Mouse (Mus musculus) embryonic fibroblast, embryonic 13.5 days (primary cell): ENCODE data around the gene Scarb2.

ENCODE experiments used
- CTCF ChIP-seq: IDR thresholded peaks from 2 replicates; pipeline ENCODE4 v1.5.1; 2011; ENCODE audit warnings: mild to moderate bottlenecking, control low read depth, low read length, moderate library complexity, borderline replicate concordance; ENCODE audit not compliant: insufficient read depth
- POLR2A ChIP-seq: IDR thresholded peaks from 2 replicates; pipeline ENCODE4 v1.6.1; 2011; ENCODE audit warnings: low read depth, mild to moderate bottlenecking, control low read depth, low read length, moderate library complexity

- TF ChIP-seq CTCF (no peak), POLR2A (no peak)
Measured at GRCm38 (mm10) chr5:92552611-92553010, 46.0 kb upstream of the Scarb2 start.
